Mouse (Mus musculus): ENCODE data around the gene Hcn1. TPM values are rescaled to one million over a fixed set of nuclear protein-coding genes. Genes with fewer than 3 reads are reported as not detected.

Gene Hcn1
- polyA plus RNA-seq, 2 experiments, result under 0.01 TPM; not detected in 1

DNA sequence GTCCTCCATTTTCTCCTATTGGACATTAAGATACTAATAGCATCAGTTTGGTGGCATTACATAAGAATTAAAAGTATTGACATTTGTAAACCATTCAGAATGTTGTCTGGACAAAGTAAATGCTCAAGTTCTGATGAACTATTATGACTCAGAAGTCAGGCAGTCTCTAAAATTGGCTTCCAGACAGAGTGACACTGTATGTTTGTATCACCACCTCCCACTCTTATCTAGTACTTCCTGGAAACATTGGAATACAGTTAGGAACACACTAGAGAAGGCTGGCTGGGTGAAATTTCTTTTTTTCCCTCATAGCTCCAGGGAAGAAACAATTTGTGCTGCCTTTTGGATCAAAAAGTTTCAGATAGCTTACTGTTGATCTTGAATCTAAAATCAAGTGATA is 108.7 kb downstream of the Hcn1 start:
- Histone ChIP-seq H3K36me3 (replicated peaks; ENCODE audit: control insufficient read depth, insufficient read depth, low read depth) (no peaks in the 10 kb centered on the region), H3K4me1 (replicated peaks; ENCODE audit: control insufficient read depth in 2 of 2, insufficient read depth in 2 of 2, low read length in 1 of 2) (no peaks in the 10 kb centered on the region), H3K9ac (replicated peaks) (no peak overlapping the region), H3K9me3 (ENCODE audit: control insufficient read depth, low read length) (no peaks in the 10 kb centered on the region), H3K4me2 (ENCODE audit: low read depth) (no peak overlapping the region), H3K4me3 (ENCODE audit: insufficient read depth in 1 of 2, low read depth in 2 of 2, low read length in 2 of 2) (no peak overlapping the region), H3K27ac (no peak overlapping the region), H3K27me3 (ENCODE audit: control insufficient read depth, insufficient read depth, low read length) (no peaks in the 10 kb centered on the region)
- no peak for DNase-seq (ENCODE audit: low read depth in 3 of 3, low spot score in 3 of 3)
- no peak for ATAC-seq (ENCODE audit: insufficient read depth)
- no peak for TF ChIP-seq CTCF (IDR thresholded peaks at IDR 0.05; ENCODE audit: low read depth)
- TF ChIP-seq EP300 (IDR thresholded peaks at IDR 0.05; ENCODE audit: low read depth), result no peak

DNA sequence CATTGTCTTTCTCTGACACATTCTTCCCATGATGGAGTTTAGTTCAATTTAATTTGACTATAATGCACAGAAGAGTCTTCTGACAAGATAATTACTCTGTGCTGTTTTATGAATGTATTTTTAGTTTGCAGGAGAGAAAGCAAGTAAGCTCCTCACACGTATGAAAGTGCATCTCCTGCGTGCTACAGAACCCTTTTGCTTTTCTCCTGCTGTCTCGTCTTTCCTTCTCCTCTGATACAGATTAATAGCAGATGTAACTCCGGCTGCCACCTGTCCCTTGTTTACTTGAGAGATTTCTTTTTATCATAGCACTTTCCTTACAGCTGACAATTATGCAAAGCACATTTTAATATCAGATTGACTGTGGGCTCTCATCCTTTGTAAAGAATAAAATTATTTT is 120.0 kb downstream of the Hcn1 start:
- Histone ChIP-seq H3K27me3 (ENCODE audit: control insufficient read depth, insufficient read depth, low read length) (no peaks in the 10 kb centered on the region), H3K27ac (no peak overlapping the region), H3K36me3 (replicated peaks; ENCODE audit: control insufficient read depth, insufficient read depth, low read depth) (no peaks in the 10 kb centered on the region), H3K9me3 (ENCODE audit: control insufficient read depth, low read length) (no peaks in the 10 kb centered on the region), H3K4me2 (ENCODE audit: low read depth) (no peak overlapping the region), H3K4me1 (replicated peaks; ENCODE audit: control insufficient read depth in 2 of 2, insufficient read depth in 2 of 2, low read length in 1 of 2) (no peaks in the 10 kb centered on the region), H3K9ac (replicated peaks) (no peak overlapping the region), H3K4me3 (ENCODE audit: insufficient read depth in 1 of 2, low read depth in 2 of 2, low read length in 2 of 2) (no peak overlapping the region)
- ATAC-seq (ENCODE audit: insufficient read depth), result no peak
- TF ChIP-seq EP300 (IDR thresholded peaks at IDR 0.05; ENCODE audit: low read depth) (no peak), CTCF (IDR thresholded peaks at IDR 0.05; ENCODE audit: low read depth) (no peak)
- no peak for DNase-seq (ENCODE audit: low read depth in 3 of 3, low spot score in 3 of 3)
- 48% methylated on average over 4 of the region's 4 CpGs for WGBS (ENCODE audit: insufficient replicate concordance)

GRCm38 (mm10) chr13:117724083-117724482 is 122.0 kb downstream of the Hcn1 start:
- WGBS (ENCODE audit: insufficient replicate concordance), result 47% methylated on average over 3 of the region's 3 CpGs
- no peak overlapping the region for H3K27ac ChIP-seq
- no peak for DNase-seq (ENCODE audit: low read depth in 3 of 3, low spot score in 3 of 3)
- no peaks in the 10 kb centered on the region for H3K27me3 ChIP-seq (ENCODE audit: control insufficient read depth, insufficient read depth, low read length)
- no peaks in the 10 kb centered on the region for H3K4me1 ChIP-seq (replicated peaks; ENCODE audit: control insufficient read depth in 2 of 2, insufficient read depth in 2 of 2, low read length in 1 of 2)
- H3K36me3 ChIP-seq (replicated peaks; ENCODE audit: control insufficient read depth, insufficient read depth, low read depth), result no peaks in the 10 kb centered on the region
- no peak for TF ChIP-seq CTCF (IDR thresholded peaks at IDR 0.05; ENCODE audit: low read depth)
- no peak for TF ChIP-seq EP300 (IDR thresholded peaks at IDR 0.05; ENCODE audit: low read depth)
- ATAC-seq (ENCODE audit: insufficient read depth), result no peak
- no peak overlapping the region for H3K4me2 ChIP-seq (ENCODE audit: low read depth)
- H3K9me3 ChIP-seq (ENCODE audit: control insufficient read depth, low read length), result no peaks in the 10 kb centered on the region
- H3K4me3 ChIP-seq (ENCODE audit: insufficient read depth in 1 of 2, low read depth in 2 of 2, low read length in 2 of 2), result no peak overlapping the region
- H3K9ac ChIP-seq (replicated peaks), result no peak overlapping the region

DNA sequence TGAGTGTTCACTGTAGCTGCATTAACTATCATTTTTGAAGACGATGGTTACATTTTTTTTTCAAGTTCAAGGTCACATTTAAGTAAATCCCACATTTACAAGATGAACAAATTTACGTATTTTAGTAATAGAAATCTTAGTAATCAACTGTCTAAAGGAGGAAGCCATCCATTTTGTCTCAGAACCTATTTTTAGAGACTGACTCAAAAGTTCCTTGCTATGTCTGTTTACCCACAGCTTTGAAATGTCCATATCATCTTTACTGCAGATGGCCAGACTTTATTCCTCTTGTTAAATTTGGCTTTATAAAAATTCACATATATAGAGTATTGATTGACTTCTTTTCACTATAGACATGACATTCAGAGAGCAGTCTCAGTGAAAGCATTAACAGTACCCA is 126.3 kb downstream of the Hcn1 start:
- no peak overlapping the region for H3K9ac ChIP-seq (replicated peaks)
- no peaks in the 10 kb centered on the region for H3K9me3 ChIP-seq (ENCODE audit: control insufficient read depth, low read length)
- DNase-seq (ENCODE audit: low read depth in 3 of 3, low spot score in 3 of 3) (no peak), ATAC-seq (ENCODE audit: insufficient read depth) (no peak)
- TF ChIP-seq CTCF (IDR thresholded peaks at IDR 0.05; ENCODE audit: low read depth), result no peak
- TF ChIP-seq EP300 (IDR thresholded peaks at IDR 0.05; ENCODE audit: low read depth), result no peak
- H3K4me1 ChIP-seq (replicated peaks; ENCODE audit: control insufficient read depth in 2 of 2, insufficient read depth in 2 of 2, low read length in 1 of 2), result no peaks in the 10 kb centered on the region
- no peak overlapping the region for H3K4me3 ChIP-seq (ENCODE audit: insufficient read depth in 1 of 2, low read depth in 2 of 2, low read length in 2 of 2)
- H3K27ac ChIP-seq, result no peak overlapping the region
- no peak overlapping the region for H3K4me2 ChIP-seq (ENCODE audit: low read depth)
- WGBS (ENCODE audit: insufficient replicate concordance), result 40% methylated on average over 2 of the region's 2 CpGs
- H3K36me3 ChIP-seq (replicated peaks; ENCODE audit: control insufficient read depth, insufficient read depth, low read depth), result no peaks in the 10 kb centered on the region
- no peaks in the 10 kb centered on the region for H3K27me3 ChIP-seq (ENCODE audit: control insufficient read depth, insufficient read depth, low read length)

DNA sequence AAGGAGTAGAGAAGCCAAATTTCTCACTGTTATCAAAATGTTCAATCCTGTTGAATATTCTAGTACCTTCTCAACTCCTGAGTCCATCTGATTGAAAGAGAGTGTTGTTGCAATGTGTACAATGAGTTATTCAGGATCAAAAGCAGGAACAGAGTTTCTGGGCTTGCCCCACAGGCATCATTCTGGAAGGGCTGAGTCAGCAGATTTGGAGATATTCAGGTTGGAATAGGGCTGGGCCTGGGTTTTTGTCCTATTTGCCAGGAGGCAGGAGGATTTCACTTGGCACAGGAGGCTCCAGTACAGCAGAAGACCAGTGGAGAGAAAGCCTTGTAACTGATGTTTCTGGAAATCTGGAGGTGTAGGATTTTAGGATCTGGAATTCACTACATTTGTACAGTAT is 130.6 kb downstream of the Hcn1 start:
- Histone ChIP-seq H3K9me3 (ENCODE audit: control insufficient read depth, low read length) (no peaks in the 10 kb centered on the region), H3K4me2 (ENCODE audit: low read depth) (no peak overlapping the region), H3K4me3 (ENCODE audit: insufficient read depth in 1 of 2, low read depth in 2 of 2, low read length in 2 of 2) (no peak overlapping the region), H3K4me1 (replicated peaks; ENCODE audit: control insufficient read depth in 2 of 2, insufficient read depth in 2 of 2, low read length in 1 of 2) (no peaks in the 10 kb centered on the region), H3K27me3 (ENCODE audit: control insufficient read depth, insufficient read depth, low read length) (no peaks in the 10 kb centered on the region), H3K36me3 (replicated peaks; ENCODE audit: control insufficient read depth, insufficient read depth, low read depth) (no peaks in the 10 kb centered on the region), H3K27ac (no peak overlapping the region), H3K9ac (replicated peaks) (no peak overlapping the region)
- ATAC-seq (ENCODE audit: insufficient read depth) (no peak), DNase-seq (ENCODE audit: low read depth in 3 of 3, low spot score in 3 of 3) (no peak)
- TF ChIP-seq CTCF (IDR thresholded peaks at IDR 0.05; ENCODE audit: low read depth), result no peak
- TF ChIP-seq EP300 (IDR thresholded peaks at IDR 0.05; ENCODE audit: low read depth), result no peak

DNA sequence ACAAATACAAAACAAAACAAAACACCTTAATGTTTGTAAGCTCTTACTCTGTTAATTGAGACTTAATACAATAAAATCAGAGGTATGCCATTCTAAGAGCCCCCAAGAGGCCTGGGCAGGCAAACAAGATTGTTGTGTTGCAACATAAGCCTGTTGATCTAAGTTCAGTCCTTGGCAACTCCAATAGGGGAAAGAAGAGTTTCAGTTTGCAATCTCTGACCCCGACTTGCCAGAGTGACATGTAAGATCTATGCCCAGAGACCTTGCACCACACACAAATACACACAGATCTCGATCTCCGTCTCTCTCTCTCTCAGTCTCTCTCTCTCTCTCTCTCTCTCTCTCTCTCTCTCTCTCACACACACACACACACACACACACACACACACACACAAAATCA is 142.3 kb downstream of the Hcn1 start:
- 52% methylated on average over 3 of the region's 3 CpGs for WGBS (ENCODE audit: insufficient replicate concordance)

More for the DNA sequence above, 142.3 kb downstream of the Hcn1 start:
- Histone ChIP-seq H3K9me3 (ENCODE audit: control insufficient read depth, low read length) (no peaks in the 10 kb centered on the region), H3K36me3 (replicated peaks; ENCODE audit: control insufficient read depth, insufficient read depth, low read depth) (no peaks in the 10 kb centered on the region), H3K4me1 (replicated peaks; ENCODE audit: control insufficient read depth in 2 of 2, insufficient read depth in 2 of 2, low read length in 1 of 2) (no peaks in the 10 kb centered on the region), H3K4me2 (ENCODE audit: low read depth) (no peak overlapping the region), H3K4me3 (ENCODE audit: insufficient read depth in 1 of 2, low read depth in 2 of 2, low read length in 2 of 2) (no peak overlapping the region), H3K9ac (replicated peaks) (no peak overlapping the region), H3K27ac (no peak overlapping the region), H3K27me3 (ENCODE audit: control insufficient read depth, insufficient read depth, low read length) (no peaks in the 10 kb centered on the region)
- no peak for DNase-seq (ENCODE audit: low read depth in 3 of 3, low spot score in 3 of 3)
- ATAC-seq (ENCODE audit: insufficient read depth), result no peak
- TF ChIP-seq EP300 (IDR thresholded peaks at IDR 0.05; ENCODE audit: low read depth), result no peak
- no peak for TF ChIP-seq CTCF (IDR thresholded peaks at IDR 0.05; ENCODE audit: low read depth)
